ENCODE assay signal across 10 mouse cellular contexts in genomic region chr15:102356501-102357325, GRCm38 (mm10). TPM values are rescaled to one million over a fixed set of nuclear protein-coding genes. Genes with fewer than 3 reads are reported as not detected.
A peak's percentile ranks its signal among the peaks of the same experiment; 100 is the strongest.
DNase-seq lines count a peak whose midpoint lies in the region; ATAC-seq and TF ChIP-seq lines count a peak whose summit lies in the region.
"Had no signal": no experiment of that assay in that cellular context is flagged by ENCODE, and none has a peak within 500 bp of the region (broad histone marks: within the 10 kb centered on the region; RNA-seq: fewer than 3 reads in every experiment).

No protein-coding gene starts in this region.

- H3K4me2 ChIP-seq in forebrain, embryonic 16.5 days (ENCODE audit: low read length), result no peak overlapping the region
- H3K4me2 ChIP-seq in lung, postnatal 0 days (replicated peaks; ENCODE audit: low read depth, low read length), result peak overlapping the region; percentile 95; the same call in 1 of the 2 replicates
- H3K4me2 ChIP-seq in limb, embryonic 15.5 days, result peak overlapping the region; percentile 92; the same call in 1 of the 2 replicates
- peak overlapping the region; percentile 93 for H3K4me2 ChIP-seq in stomach, embryonic 15.5 days

- TF ChIP-seq EP300 in lung, postnatal 0 days (IDR thresholded peaks at IDR 0.05), result no peak

- no peaks in the 10 kb centered on the region for H3K9me3 ChIP-seq in forebrain, embryonic 10.5 days
- no peaks in the 10 kb centered on the region for H3K9me3 ChIP-seq in forebrain, embryonic 16.5 days (ENCODE audit: control insufficient read depth, low read length)
- no peaks in the 10 kb centered on the region for H3K9me3 ChIP-seq in lung, postnatal 0 days (ENCODE audit: low read length)
- no peaks in the 10 kb centered on the region for H3K9me3 ChIP-seq in limb, embryonic 15.5 days
- H3K9me3 ChIP-seq in stomach, embryonic 15.5 days, result no peaks in the 10 kb centered on the region

- WGBS in forebrain, embryonic 10.5 days, result 14% methylated on average over 16 of the region's 16 CpGs
- WGBS in forebrain, embryonic 16.5 days, result 37% methylated on average over 16 of the region's 16 CpGs
- 55% methylated on average over 16 of the region's 16 CpGs for WGBS in lung, postnatal 0 days
- 42% methylated on average over 16 of the region's 16 CpGs for WGBS in limb, embryonic 15.5 days
- WGBS in stomach, embryonic 15.5 days, result 52% methylated on average over 16 of the region's 16 CpGs

- no peak overlapping the region for H3K9ac ChIP-seq in forebrain, embryonic 16.5 days (replicated peaks; ENCODE audit: low read depth, low read length)
- H3K9ac ChIP-seq in lung, postnatal 0 days (replicated peaks; ENCODE audit: low read depth), result no peak overlapping the region
- H3K9ac ChIP-seq in limb, embryonic 15.5 days, result 0 out of 2 replicates have a peak overlapping the region, but pooled peaks have one; percentile 51
- H3K9ac ChIP-seq in stomach, embryonic 15.5 days, result no peak overlapping the region

- no peak for ATAC-seq in forebrain, embryonic 16.5 days
- ATAC-seq in lung, postnatal 0 days, result no peak
- no peak for ATAC-seq in limb, embryonic 15.5 days (ENCODE audit: insufficient number of reproducible peaks, low FRiP score, low TSS enrichment, low read depth)
- no peak for ATAC-seq in stomach, embryonic 15.5 days (ENCODE audit: insufficient read depth, low FRiP score, low read depth)
- ATAC-seq in monocyte, adult 5-6 weeks (replicated peaks; ENCODE audit: insufficient number of reproducible peaks, low FRiP score, low TSS enrichment, poor library complexity, severe bottlenecking), result no peak
- ATAC-seq: inflammation-experienced regulatory T-cells, adult 6 months had no signal

- no peak for TF ChIP-seq CTCF in lung, postnatal 0 days (IDR thresholded peaks at IDR 0.05)

- peaks cover 52% of the 10 kb centered on the region for H3K4me1 ChIP-seq in forebrain, embryonic 10.5 days
- H3K4me1 ChIP-seq in forebrain, embryonic 16.5 days (replicated peaks; ENCODE audit: control insufficient read depth, insufficient read depth, low read length), result peaks cover 19% of the 10 kb centered on the region
- H3K4me1 ChIP-seq in lung, postnatal 0 days (ENCODE audit: insufficient read depth, low read depth, low read length), result peaks cover 7% of the 10 kb centered on the region
- peaks cover 38% of the 10 kb centered on the region for H3K4me1 ChIP-seq in limb, embryonic 15.5 days
- H3K4me1 ChIP-seq in stomach, embryonic 15.5 days, result peaks cover 28% of the 10 kb centered on the region

- H3K4me3 ChIP-seq in forebrain, embryonic 10.5 days, result peak overlapping the region; percentile 58
- no peak overlapping the region for H3K4me3 ChIP-seq in forebrain, embryonic 16.5 days (replicated peaks; ENCODE audit: low read length)
- H3K4me3 ChIP-seq in lung, postnatal 0 days (ENCODE audit: low read depth, low read length), result no peak overlapping the region
- H3K4me3 ChIP-seq in limb, embryonic 15.5 days, result peak overlapping the region; percentile 51; the same call in 1 of the 2 replicates
- H3K4me3 ChIP-seq in stomach, embryonic 15.5 days (replicated peaks), result peak overlapping the region; percentile 50

- H3K27ac ChIP-seq in forebrain, embryonic 10.5 days, result peak overlapping the region; percentile 95
- no peak overlapping the region for H3K27ac ChIP-seq in forebrain, embryonic 16.5 days (ENCODE audit: low read length)
- H3K27ac ChIP-seq in lung, postnatal 0 days (ENCODE audit: low read length), result no peak overlapping the region
- peak overlapping the region; percentile 87; the same call in 1 of the 2 replicates for H3K27ac ChIP-seq in limb, embryonic 15.5 days
- H3K27ac ChIP-seq in stomach, embryonic 15.5 days, result peak overlapping the region; percentile 79

- no peak for DNase-seq in forebrain, embryonic 10.5 days (ENCODE audit: extremely low spot score, low spot score)
- DNase-seq in lung, postnatal 0 days (ENCODE audit: low spot score), result no peak
- DNase-seq in lung, adult 18-20 months, result no peak
- no peak for DNase-seq in gastrocnemius, adult 8-10 months (ENCODE audit: low spot score in 2 of 2)

- no peaks in the 10 kb centered on the region for H3K36me3 ChIP-seq in forebrain, embryonic 10.5 days (replicated peaks)
- no peaks in the 10 kb centered on the region for H3K36me3 ChIP-seq in forebrain, embryonic 16.5 days (ENCODE audit: control insufficient read depth, insufficient read depth)
- no peaks in the 10 kb centered on the region for H3K36me3 ChIP-seq in lung, postnatal 0 days (ENCODE audit: insufficient read depth, low read length)
- no peaks in the 10 kb centered on the region for H3K36me3 ChIP-seq in limb, embryonic 15.5 days
- no peaks in the 10 kb centered on the region for H3K36me3 ChIP-seq in stomach, embryonic 15.5 days

- H3K27me3 ChIP-seq in forebrain, embryonic 10.5 days (ENCODE audit: poor library complexity, severe bottlenecking), result peaks cover 46% of the 10 kb centered on the region
- H3K27me3 ChIP-seq in forebrain, embryonic 16.5 days (replicated peaks; ENCODE audit: control insufficient read depth, insufficient read depth, low read length), result peaks cover 30% of the 10 kb centered on the region
- peaks cover 9% of the 10 kb centered on the region; the same call in 1 of the 2 replicates for H3K27me3 ChIP-seq in lung, postnatal 0 days (replicated peaks; ENCODE audit: insufficient read depth, low read length)
- peaks cover 13% of the 10 kb centered on the region for H3K27me3 ChIP-seq in limb, embryonic 15.5 days
- peaks cover 20% of the 10 kb centered on the region for H3K27me3 ChIP-seq in stomach, embryonic 15.5 days (replicated peaks)

RNA-seq across cellular contexts. Expression of gene Aaas, which starts 6.1 kb away (rescaled TPM):
- 141 and 144 TPM in 2 replicates for polyA plus RNA-seq in forebrain, embryonic 10.5 days (2016; fragmentation: Nextera tagmentation; extraction: Ambion mirVana)
- 42.0 and 44.7 TPM in 2 replicates for polyA plus RNA-seq in forebrain, embryonic 16.5 days (2015; fragmentation: Nextera tagmentation; extraction: Ambion mirVana)
- 16.2 and 17.0 TPM in 2 replicates for polyA plus RNA-seq in lung, postnatal 0 days (2015; fragmentation: Nextera tagmentation; extraction: Ambion mirVana)
- 61.3 and 62.0 TPM in 2 replicates for polyA plus RNA-seq in limb, embryonic 15.5 days (2015; fragmentation: Nextera tagmentation; extraction: Ambion mirVana)
- 55.9 and 67.0 TPM in 2 replicates for polyA plus RNA-seq in stomach, embryonic 15.5 days (2015; fragmentation: Nextera tagmentation; extraction: Ambion mirVana)
- 16.5 to 50.9 TPM (median 46.2 TPM) in 3 replicates for total RNA-seq in monocyte, adult 5-6 weeks (2017)
- 1 to 10 TPM; 5.3 to 7.5 (median 6.8) TPM for total RNA-seq in gastrocnemius, adult 8-10 months (2022)

RNA-seq across cellular contexts. Expression of gene Sp7, which starts 10.3 kb away (rescaled TPM):
- polyA plus RNA-seq in forebrain, embryonic 10.5 days (2016; fragmentation: Nextera tagmentation; extraction: Ambion mirVana), result 0.25 and 0.42 TPM in 2 replicates
- polyA plus RNA-seq in forebrain, embryonic 16.5 days (2015; fragmentation: Nextera tagmentation; extraction: Ambion mirVana), result 0.38 and 1.1 TPM in 2 replicates
- polyA plus RNA-seq in lung, postnatal 0 days (2015; fragmentation: Nextera tagmentation; extraction: Ambion mirVana), result not detected in 2 replicates
- 12.6 and 18.1 TPM in 2 replicates for polyA plus RNA-seq in limb, embryonic 15.5 days (2015; fragmentation: Nextera tagmentation; extraction: Ambion mirVana)
- polyA plus RNA-seq in stomach, embryonic 15.5 days (2015; fragmentation: Nextera tagmentation; extraction: Ambion mirVana), result 1.0 and 1.1 TPM in 2 replicates
- not detected in 3 replicates for total RNA-seq in monocyte, adult 5-6 weeks (2017)
- total RNA-seq in gastrocnemius, adult 8-10 months (2022), result not detected
- polyA plus RNA-seq: inflammation-experienced regulatory T-cells, adult 6 months; small intestine, adult 2 months had no signal

RNA-seq across cellular contexts. Expression of gene Myg1, which starts 25.2 kb away (rescaled TPM):
- 127 and 128 TPM in 2 replicates for polyA plus RNA-seq in forebrain, embryonic 10.5 days (2016; fragmentation: Nextera tagmentation; extraction: Ambion mirVana)
- 105 and 111 TPM in 2 replicates for polyA plus RNA-seq in forebrain, embryonic 16.5 days (2015; fragmentation: Nextera tagmentation; extraction: Ambion mirVana)
- polyA plus RNA-seq in lung, postnatal 0 days (2015; fragmentation: Nextera tagmentation; extraction: Ambion mirVana), result 46.1 and 48.3 TPM in 2 replicates
- 81.8 and 86.3 TPM in 2 replicates for polyA plus RNA-seq in limb, embryonic 15.5 days (2015; fragmentation: Nextera tagmentation; extraction: Ambion mirVana)
- polyA plus RNA-seq in stomach, embryonic 15.5 days (2015; fragmentation: Nextera tagmentation; extraction: Ambion mirVana), result 83.5 and 85.5 TPM in 2 replicates
- total RNA-seq in monocyte, adult 5-6 weeks (2017), result 20.0 to 37.9 TPM (median 27.2 TPM) in 3 replicates
- 10 to 100 TPM; 17.5 to 21.6 (median 18.9) TPM for total RNA-seq in gastrocnemius, adult 8-10 months (2022)

RNA-seq across cellular contexts. Expression of gene Pfdn5, which starts 30.8 kb away (rescaled TPM):
- polyA plus RNA-seq in forebrain, embryonic 10.5 days (2016; fragmentation: Nextera tagmentation; extraction: Ambion mirVana), result 311 and 331 TPM in 2 replicates
- polyA plus RNA-seq in forebrain, embryonic 16.5 days (2015; fragmentation: Nextera tagmentation; extraction: Ambion mirVana), result 429 and 443 TPM in 2 replicates
- 457 and 467 TPM in 2 replicates for polyA plus RNA-seq in lung, postnatal 0 days (2015; fragmentation: Nextera tagmentation; extraction: Ambion mirVana)
- 314 and 380 TPM in 2 replicates for polyA plus RNA-seq in limb, embryonic 15.5 days (2015; fragmentation: Nextera tagmentation; extraction: Ambion mirVana)
- polyA plus RNA-seq in stomach, embryonic 15.5 days (2015; fragmentation: Nextera tagmentation; extraction: Ambion mirVana), result 322 TPM in 2 replicates
- 576 to 776 TPM (median 626 TPM) in 3 replicates for total RNA-seq in monocyte, adult 5-6 weeks (2017)
- 100 to 1,000 TPM; 260 to 281 (median 273) TPM for total RNA-seq in gastrocnemius, adult 8-10 months (2022)

RNA-seq across cellular contexts. Expression of gene Sp1, which starts 49.2 kb away (rescaled TPM):
- polyA plus RNA-seq in forebrain, embryonic 10.5 days (2016; fragmentation: Nextera tagmentation; extraction: Ambion mirVana), result 9.7 and 9.9 TPM in 2 replicates
- 5.0 and 5.9 TPM in 2 replicates for polyA plus RNA-seq in forebrain, embryonic 16.5 days (2015; fragmentation: Nextera tagmentation; extraction: Ambion mirVana)
- polyA plus RNA-seq in lung, postnatal 0 days (2015; fragmentation: Nextera tagmentation; extraction: Ambion mirVana), result 7.3 and 8.6 TPM in 2 replicates
- 9.3 and 11.1 TPM in 2 replicates for polyA plus RNA-seq in limb, embryonic 15.5 days (2015; fragmentation: Nextera tagmentation; extraction: Ambion mirVana)
- 9.6 and 9.7 TPM in 2 replicates for polyA plus RNA-seq in stomach, embryonic 15.5 days (2015; fragmentation: Nextera tagmentation; extraction: Ambion mirVana)
- 66.1 to 99.7 TPM (median 74.8 TPM) in 3 replicates for total RNA-seq in monocyte, adult 5-6 weeks (2017)
- total RNA-seq in gastrocnemius, adult 8-10 months (2022), result 10 to 100 TPM; 17.9 to 22.2 (median 20.5) TPM

Comparison
In these comparisons a context has a peak if more than half of its experiments do, and no peak if none do; other contexts are left out.
1. H3K27ac ChIP-seq: peak in forebrain, embryonic 10.5 days (single experiment), limb, embryonic 15.5 days (single experiment) and stomach, embryonic 15.5 days (single experiment); none in forebrain, embryonic 16.5 days (single experiment) and lung, postnatal 0 days (single experiment).
2. H3K4me3 ChIP-seq: peak in forebrain, embryonic 10.5 days (single experiment), limb, embryonic 15.5 days (single experiment) and stomach, embryonic 15.5 days (single experiment); none in forebrain, embryonic 16.5 days (single experiment) and lung, postnatal 0 days (single experiment).